Mouse (Mus musculus) lung, adult 2 months (tissue): ENCODE data around the gene Gm21312.
"Not testable (repeated sequence)": the region's sequence is repeated elsewhere in the genome, so short reads cannot be mapped to it uniquely, and the experiment has no call there.

Experiments
- CTCF ChIP-seq: fragments of 200-500 bp; IDR thresholded peaks from 2 replicates; pipeline ENCODE4 v1.5.1; 2011; ENCODE audit warnings: mild to moderate bottlenecking, low read length, control low read depth; ENCODE audit not compliant: insufficient read depth
- POLR2A ChIP-seq: fragments of 200-500 bp; IDR thresholded peaks from 2 replicates; pipeline ENCODE4 v1.6.1; 2011; ENCODE audit warnings: low read depth, mild to moderate bottlenecking, control low read depth, low read length, borderline replicate concordance; ENCODE audit errors: extremely low read depth

GRCm38 (mm10) chr10:104176724-104177123 is at the start of gene Gm21312:
- not testable (repeated sequence) for TF ChIP-seq POLR2A, CTCF
